Mouse (Mus musculus): ENCODE results near the gene Atp8b2.

DNA sequence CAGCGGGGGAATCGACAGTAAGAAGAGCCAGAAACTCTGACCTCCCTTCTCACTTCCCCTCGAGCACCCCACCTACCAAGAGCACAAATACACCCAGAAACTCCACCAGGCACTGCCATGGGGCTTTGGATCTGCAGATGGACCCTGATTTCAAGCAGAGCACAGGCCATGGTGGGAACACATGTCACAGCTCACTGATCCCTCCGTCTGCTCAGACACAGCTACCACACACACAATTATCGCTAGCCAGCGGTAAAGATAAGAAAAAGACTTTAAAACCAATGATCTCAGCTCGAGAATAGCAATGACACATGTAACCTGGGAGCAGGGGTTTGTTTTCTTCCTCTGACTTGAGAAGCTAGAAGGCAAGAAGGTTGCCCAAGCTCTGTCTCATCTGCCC is 5.2 kb upstream of the Atp8b2 start:
- no peak for TF ChIP-seq CTCF (IDR thresholded peaks at IDR 0.05; ENCODE audit: low read depth, low read length)
- TF ChIP-seq POLR2A (IDR thresholded peaks at IDR 0.05; ENCODE audit: borderline replicate concordance, low read depth, low read length) = no peak

All from bone marrow macrophage, adult 2 months (primary cell).